Mouse (Mus musculus): Measurements from ENCODE around the gene Kxd1. TPM values are rescaled to one million over a fixed set of nuclear protein-coding genes. Genes with fewer than 3 reads are reported as not detected.

The Kxd1 gene
- 10 to 100 TPM; 57.3 to 61.1 TPM for total RNA-seq (2023)

DNA sequence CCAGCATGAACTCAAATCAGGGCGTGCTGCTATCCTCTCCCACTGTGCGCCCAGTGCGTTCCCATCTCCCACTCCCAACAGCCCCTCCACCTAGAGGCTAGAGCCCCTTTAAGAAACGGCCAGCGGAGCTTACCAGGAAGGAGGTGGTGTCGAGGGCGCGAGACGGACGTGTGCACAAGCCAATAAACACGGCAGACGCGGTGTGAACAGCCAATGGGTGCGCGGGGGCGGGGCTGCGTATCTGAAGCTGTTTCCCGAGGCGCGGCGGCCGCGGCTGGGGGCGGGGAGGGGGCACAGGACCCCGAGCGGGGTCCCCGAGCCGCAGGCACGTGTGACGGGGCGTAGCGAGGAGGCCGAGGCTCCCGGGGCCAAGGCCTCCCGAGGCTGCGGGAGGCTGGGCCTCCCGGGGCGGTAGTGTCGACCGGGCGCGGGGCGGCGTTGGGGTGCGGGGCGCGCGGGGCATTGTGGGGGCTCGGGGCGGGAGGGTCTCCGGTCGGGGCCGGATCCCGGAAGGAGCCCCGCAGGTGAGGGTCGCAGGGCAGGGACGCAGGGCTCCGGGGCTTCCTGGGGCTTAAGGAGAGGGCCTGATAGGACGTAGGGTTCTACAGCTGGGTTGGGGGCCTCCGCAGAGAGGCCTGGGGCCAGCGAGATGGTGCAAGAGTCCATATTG lies at the start of gene Kxd1, which contains the start of gene Fkbp8:
Gene Kxd1 (minus strand): TSS at position 445 of the 670 bp plus-strand sequence.
Gene Fkbp8 (plus strand): TSS at position 213 of the 670 bp plus-strand sequence.

GRCm38 (mm10) chr8:70539077-70539813 lies 11.5 kb upstream of the Kxd1 start, which contains the start of gene Ell:
Gene Ell, plus strand, starts transcription at chr8:70539457.

GRCm38 (mm10) chr8:70510228-70510915 lies 17.4 kb downstream of the Kxd1 start, which contains the start of gene Uba52:
Gene Uba52, minus strand, starts transcription at chr8:70510801.

GRCm38 (mm10) chr8:70506328-70507026 lies 21.3 kb downstream of the Kxd1 start, which contains the start of gene Rex1bd:
Gene Rex1bd, minus strand, starts transcription at chr8:70506752.

GRCm38 (mm10) chr8:70492664-70493640 lies 34.8 kb downstream of the Kxd1 start, which contains the start of gene Crlf1:
Gene Crlf1, plus strand, starts transcription at chr8:70493158.

GRCm38 (mm10) chr8:70486941-70487520 lies 40.7 kb downstream of the Kxd1 start, which contains the start of gene Tmem59l:
Gene Tmem59l, minus strand, starts transcription at chr8:70487358.

DNA sequence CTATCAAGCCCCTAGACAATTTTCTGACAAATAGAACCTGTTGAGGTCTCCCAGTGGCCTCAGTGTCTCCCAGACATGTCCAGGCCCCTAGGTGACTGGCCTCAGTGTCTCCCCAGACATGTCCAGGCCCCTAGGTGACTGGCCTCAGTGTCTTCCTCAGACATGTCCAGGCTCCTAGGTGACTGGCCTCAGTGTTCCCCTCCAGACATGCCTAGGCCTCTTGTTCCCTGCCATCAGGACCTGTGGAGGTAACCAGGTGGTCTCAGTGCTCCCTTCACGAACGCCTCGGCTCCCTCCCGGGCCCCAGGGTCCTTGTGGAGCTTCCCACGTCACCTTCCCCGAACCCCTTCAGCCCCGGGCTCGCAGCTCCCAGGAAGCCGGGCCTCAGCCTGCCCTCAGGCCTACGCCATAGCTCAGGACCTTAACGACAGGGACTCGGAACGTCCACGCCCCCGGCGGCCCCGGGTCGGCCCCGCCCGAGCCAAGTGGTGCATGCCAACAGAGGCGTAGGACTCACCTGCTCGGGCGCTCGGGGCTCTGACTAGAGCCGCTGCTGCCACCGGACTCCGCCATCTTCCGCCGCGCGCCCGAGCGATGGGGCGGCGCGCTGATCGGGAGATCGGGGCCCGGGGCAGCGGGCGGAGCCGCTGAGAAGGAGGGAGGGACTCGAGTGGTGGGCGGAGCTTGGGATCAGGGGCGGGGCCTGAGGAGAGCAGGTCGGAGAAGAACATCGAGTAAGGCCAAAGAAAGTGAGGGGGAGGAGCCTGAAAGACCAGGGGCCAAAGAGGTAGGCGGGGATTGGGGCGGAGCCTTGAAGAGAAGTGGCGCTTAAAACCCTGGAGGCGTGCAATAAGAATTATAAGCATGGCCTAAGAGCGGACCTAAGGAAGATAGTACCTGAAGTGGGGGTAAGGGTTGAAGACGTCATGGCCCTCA lies 51.2 kb downstream of the Kxd1 start, which contains the start of gene Klhl26:
Gene Klhl26 (minus strand): TSS at position 636 of the 936 bp plus-strand sequence.

Other genes starting within 250 kb of the Kxd1 start
- 1 to 10 TPM; 3.7 to 5.4 TPM for gene Homer3, start 245.1 kb downstream of the Kxd1 start, total RNA-seq (2023)
- gene Ddx49, start 225.5 kb downstream of the Kxd1 start, total RNA-seq (2023): 100 to 1,000 TPM in 1 of 2 experiments, 10 to 100 TPM in 1; 94.8 to 103 TPM
- 100 to 1,000 TPM; 113 to 144 TPM for gene Cope, start 225.4 kb downstream of the Kxd1 start, total RNA-seq (2023)
- not detected for gene Cers1, start 212.2 kb downstream of the Kxd1 start, total RNA-seq (2023)
- not detected for gene Gdf1, start 198.1 kb downstream of the Kxd1 start, total RNA-seq (2023)
- 10 to 100 TPM; 81.4 to 87.5 TPM for gene Upf1, start 174.7 kb downstream of the Kxd1 start, total RNA-seq (2023)
- 1 to 10 TPM; 1.0 to 1.7 TPM for gene Comp, start 154.4 kb downstream of the Kxd1 start, total RNA-seq (2023)
- gene Crtc1, start 88.4 kb downstream of the Kxd1 start, total RNA-seq (2023): 10 to 100 TPM; 22.0 to 24.7 TPM
- gene Klhl26, start 51.0 kb downstream of the Kxd1 start, total RNA-seq (2023): 10 to 100 TPM in 1 of 2 experiments, 1 to 10 TPM in 1; 9.8 to 10.7 TPM
- not detected for gene Tmem59l, start 40.6 kb downstream of the Kxd1 start, total RNA-seq (2023)
- gene Crlf1, start 34.8 kb downstream of the Kxd1 start, total RNA-seq (2023): not detected
- 10 to 100 TPM; 64.4 to 64.7 TPM for gene Rex1bd, start 21.2 kb downstream of the Kxd1 start, total RNA-seq (2023)
- 1,000 to 10,000 TPM; 3,558 to 3,776 TPM for gene Uba52, start 17.2 kb downstream of the Kxd1 start, total RNA-seq (2023)
- 100 to 1,000 TPM; 257 to 281 TPM for gene Fkbp8, start 232 bp downstream of the Kxd1 start, total RNA-seq (2023)
- gene Ell, start 11.5 kb upstream of the Kxd1 start, total RNA-seq (2023): 10 to 100 TPM; 27.8 to 29.0 TPM
- 10 to 100 TPM; 76.4 to 85.3 TPM for gene Isyna1, start 66.4 kb upstream of the Kxd1 start, total RNA-seq (2023)
- 100 to 1,000 TPM in 1 of 2 experiments, 10 to 100 TPM in 1; 93.5 to 116 TPM for gene Ssbp4, start 80.9 kb upstream of the Kxd1 start, total RNA-seq (2023)
- 1 to 10 TPM in 1 of 2 experiments, under 1 TPM in 1; 0.98 to 1.3 TPM for gene Lrrc25, start 88.2 kb upstream of the Kxd1 start, total RNA-seq (2023)
- gene Gdf15, start 104.5 kb upstream of the Kxd1 start, total RNA-seq (2023): not detected
- 1 to 10 TPM; 2.6 to 3.7 TPM for gene Pgpep1, start 132.4 kb upstream of the Kxd1 start, total RNA-seq (2023)
- gene Lsm4, start 145.3 kb upstream of the Kxd1 start, total RNA-seq (2023): 100 to 1,000 TPM; 133 to 142 TPM
- gene Jund, start 171.0 kb upstream of the Kxd1 start, total RNA-seq (2023): 100 to 1,000 TPM; 758 to 827 TPM
- gene Iqcn, start 175.5 kb upstream of the Kxd1 start, total RNA-seq (2023): 1 to 10 TPM; 3.7 to 7.6 TPM
- not detected for gene Gm3336, start 190.6 kb upstream of the Kxd1 start, total RNA-seq (2023)
- gene Pde4c, start 195.8 kb upstream of the Kxd1 start, total RNA-seq (2023): under 1 TPM; 0.32 to 0.47 TPM
- gene Rab3a, start 226.7 kb upstream of the Kxd1 start, total RNA-seq (2023): 1 to 10 TPM; 6.0 to 6.4 TPM
- gene Mpv17l2, start 233.0 kb upstream of the Kxd1 start, total RNA-seq (2023): 10 to 100 TPM; 20.7 to 25.0 TPM
- 10 to 100 TPM; 14.2 to 17.2 TPM for gene Pik3r2, start 248.8 kb upstream of the Kxd1 start, total RNA-seq (2023)